Mouse (Mus musculus) adrenal gland, adult 2 months (tissue): Measurements from ENCODE around the gene Slc22a23. TPM values are rescaled to one million over a fixed set of nuclear protein-coding genes. Genes with fewer than 3 reads are reported as not detected.

Source experiments
- DNase-seq: peaks from one replicate; pipeline ENCODE4 v3.0.0; 2021
- polyA plus RNA-seq: library from polyadenylated mRNA; depleted of rRNA; stranded (reverse); fragments of >200 nt; gene quantifications from 2 replicates; pipeline ENCODE4 v1.2.3, GENCODE M21; 2012
- total RNA-seq, 2 experiments: library from RNA; stranded (reverse); gene quantifications; 2 replicates each; pipeline ENCODE4 v1.2.3; 2021

Gene Slc22a23
- total and polyA plus RNA-seq, 3 experiments: 5.8 to 13.5 (median 10.2) TPM

- DNase-seq: peak; percentile 67
Observed at GRCm38 (mm10) chr13:34344376-34345127, 430 bp downstream of the Slc22a23 start.

GRCm38 (mm10) chr13:34343719-34344375 lies 1.1 kb downstream of the Slc22a23 start:
- DNase-seq: no peak

- no peak for DNase-seq
Observed at GRCm38 (mm10) chr13:34342286-34342890, 2.6 kb downstream of the Slc22a23 start.

- DNase-seq: no peak
Observed at GRCm38 (mm10) chr13:34336895-34337294, 8.1 kb downstream of the Slc22a23 start.

- no peak for DNase-seq
Observed at GRCm38 (mm10) chr13:34334847-34335246, 10.1 kb downstream of the Slc22a23 start.

- peak; percentile 76 for DNase-seq
Observed at GRCm38 (mm10) chr13:34332762-34333161, 12.2 kb downstream of the Slc22a23 start.

- no peak for DNase-seq
Observed at GRCm38 (mm10) chr13:34331399-34332186, 13.4 kb downstream of the Slc22a23 start.

- DNase-seq: no peak
Observed at GRCm38 (mm10) chr13:34329589-34329988, 15.4 kb downstream of the Slc22a23 start.

- no peak for DNase-seq
Observed at GRCm38 (mm10) chr13:34326992-34327391, 18.0 kb downstream of the Slc22a23 start.

GRCm38 (mm10) chr13:34323361-34323760 lies 21.6 kb downstream of the Slc22a23 start:
- DNase-seq: no peak

- DNase-seq: no peak
Observed at GRCm38 (mm10) chr13:34320482-34320881, 24.5 kb downstream of the Slc22a23 start.

- no peak for DNase-seq
Observed at GRCm38 (mm10) chr13:34317051-34317450, 27.9 kb downstream of the Slc22a23 start.

GRCm38 (mm10) chr13:34316511-34316910 lies 28.5 kb downstream of the Slc22a23 start:
- DNase-seq: peak; percentile 20

- no peak for DNase-seq
Observed at GRCm38 (mm10) chr13:34313033-34313491, 31.9 kb downstream of the Slc22a23 start.

- no peak for DNase-seq
Observed at GRCm38 (mm10) chr13:34312346-34313002, 32.5 kb downstream of the Slc22a23 start.

GRCm38 (mm10) chr13:34311593-34311992 lies 33.4 kb downstream of the Slc22a23 start:
- DNase-seq: no peak

- no peak for DNase-seq
Observed at GRCm38 (mm10) chr13:34308604-34308927, 36.4 kb downstream of the Slc22a23 start.

GRCm38 (mm10) chr13:34307696-34308603 lies 37.0 kb downstream of the Slc22a23 start:
- no peak for DNase-seq

- DNase-seq: no peak
Observed at GRCm38 (mm10) chr13:34305964-34306671, 38.9 kb downstream of the Slc22a23 start.

GRCm38 (mm10) chr13:34304896-34305295 lies 40.1 kb downstream of the Slc22a23 start:
- DNase-seq: no peak
